Mouse (Mus musculus): ENCODE measurements around the gene Ttpal.

The Ttpal gene

DNA sequence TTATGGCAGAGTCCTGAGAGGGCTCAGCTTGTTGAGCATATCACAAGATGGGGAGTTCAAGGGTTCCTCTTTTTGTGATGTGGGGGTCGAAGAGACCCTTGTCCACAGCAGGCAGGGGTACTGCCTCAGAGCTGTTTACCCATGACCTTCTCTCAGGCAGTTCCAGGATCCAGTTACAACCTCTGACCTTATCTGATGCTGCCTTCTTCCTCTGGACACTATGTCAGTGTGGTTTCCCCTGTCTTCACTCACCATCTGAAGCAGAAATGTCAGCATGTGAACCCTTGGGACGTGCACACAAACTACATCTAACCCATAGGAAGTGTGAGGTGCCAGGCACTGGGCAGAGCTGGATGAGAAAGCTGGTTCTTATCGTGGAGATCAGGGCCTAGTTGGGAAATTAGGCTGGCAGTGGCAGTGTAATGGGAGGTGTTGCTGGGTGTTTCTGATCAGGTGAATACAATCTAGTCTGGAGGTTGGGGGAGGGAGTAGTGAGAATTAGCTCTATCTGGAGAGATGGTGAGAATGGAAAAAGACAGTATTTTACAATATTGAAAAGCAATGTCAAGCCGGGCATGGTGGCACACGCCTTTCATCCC is 58.1 kb downstream of the Ttpal start:
- DNase-seq (ENCODE audit: low spot score in 2 of 2), result no peak

DNA sequence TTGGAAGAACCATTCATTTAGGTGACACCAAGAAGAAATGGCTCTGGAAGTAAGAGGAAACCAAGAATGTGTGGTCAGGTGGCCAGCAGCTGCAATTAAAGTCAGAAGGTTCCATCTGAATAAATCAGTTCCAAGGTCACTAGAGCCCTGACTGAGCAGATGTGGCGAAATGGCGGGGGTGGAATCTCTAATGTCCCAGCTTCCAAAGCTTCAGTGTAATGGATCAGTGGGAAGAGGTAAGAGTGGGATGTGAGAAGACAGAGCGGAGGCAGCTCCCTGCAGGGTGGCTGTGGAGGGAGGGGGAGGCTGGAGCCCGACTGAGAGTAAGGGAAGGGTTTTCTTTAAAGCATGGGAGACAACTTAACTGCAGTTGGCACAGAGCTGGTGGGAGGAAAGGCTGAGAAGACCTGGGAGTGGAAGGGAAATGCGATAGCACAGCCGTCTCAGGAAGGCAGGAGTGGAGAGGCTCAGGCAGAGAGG is 59.3 kb downstream of the Ttpal start:
- DNase-seq (ENCODE audit: low spot score in 2 of 2), result no peak

DNA sequence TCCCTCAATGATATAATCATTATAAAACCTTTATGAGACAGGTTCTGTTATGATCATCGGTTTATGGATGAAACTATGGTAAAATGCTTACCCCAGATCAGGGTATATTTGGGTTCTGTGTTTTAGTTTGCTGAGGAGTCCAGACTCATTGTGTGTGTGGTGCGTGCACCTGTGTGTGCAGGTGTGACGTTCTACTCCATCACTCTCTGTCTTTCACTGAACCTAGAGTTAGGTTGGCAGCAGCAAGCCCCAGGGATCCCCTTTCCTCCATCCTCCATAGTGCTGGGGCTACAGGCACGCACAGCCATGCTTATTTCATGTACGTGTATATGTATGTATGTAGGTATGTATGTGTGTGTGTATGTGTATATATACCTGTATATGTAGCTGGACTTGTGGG is 60.0 kb downstream of the Ttpal start:
- no peak for DNase-seq (ENCODE audit: low spot score in 2 of 2)

DNA sequence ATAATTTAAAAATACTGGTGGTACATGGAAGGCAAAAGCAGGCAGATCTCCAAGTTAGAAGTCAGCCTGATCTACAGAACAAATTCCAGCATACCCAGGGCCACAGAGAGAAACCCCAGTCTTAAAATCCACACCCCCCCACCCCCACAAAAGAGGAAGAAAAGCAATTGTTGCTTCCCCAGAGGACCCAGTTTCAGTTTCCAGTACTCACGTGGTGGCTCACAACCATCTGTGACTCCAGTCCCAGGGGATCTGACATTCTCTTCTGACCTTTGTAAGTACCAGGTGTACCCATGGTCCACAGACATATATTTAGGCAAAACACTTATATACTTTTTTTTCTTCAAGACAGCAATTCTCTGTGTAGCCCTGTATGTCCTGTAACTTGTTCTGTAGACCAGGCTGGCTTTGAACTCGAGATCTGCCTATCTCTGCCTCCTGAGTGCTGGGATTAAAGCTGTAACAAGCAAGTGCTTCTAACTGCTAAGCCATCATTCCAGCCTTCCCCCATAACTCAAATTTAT is 60.6 kb downstream of the Ttpal start:
- DNase-seq (ENCODE audit: low spot score in 2 of 2), result no peak

DNA sequence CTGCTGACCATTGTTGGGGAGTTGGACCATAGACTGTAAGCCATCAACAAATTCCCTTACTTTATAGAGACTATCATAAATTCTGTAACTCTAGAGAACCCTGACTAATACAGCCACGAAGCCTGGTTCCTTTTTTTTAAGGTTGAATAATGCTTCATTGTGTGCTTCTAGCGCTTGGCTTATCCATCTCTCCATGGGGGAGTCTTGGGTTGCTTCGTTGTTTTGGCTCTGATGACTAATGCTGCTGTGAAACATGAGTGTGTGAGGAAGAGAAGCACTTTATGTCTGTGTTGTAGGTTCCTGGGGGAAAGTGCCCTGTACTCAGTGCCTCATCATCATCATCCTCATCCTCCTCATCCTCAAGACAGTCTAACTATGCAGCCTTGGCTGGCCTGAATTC is 61.8 kb downstream of the Ttpal start:
- no peak for DNase-seq (ENCODE audit: low spot score in 2 of 2)

DNA sequence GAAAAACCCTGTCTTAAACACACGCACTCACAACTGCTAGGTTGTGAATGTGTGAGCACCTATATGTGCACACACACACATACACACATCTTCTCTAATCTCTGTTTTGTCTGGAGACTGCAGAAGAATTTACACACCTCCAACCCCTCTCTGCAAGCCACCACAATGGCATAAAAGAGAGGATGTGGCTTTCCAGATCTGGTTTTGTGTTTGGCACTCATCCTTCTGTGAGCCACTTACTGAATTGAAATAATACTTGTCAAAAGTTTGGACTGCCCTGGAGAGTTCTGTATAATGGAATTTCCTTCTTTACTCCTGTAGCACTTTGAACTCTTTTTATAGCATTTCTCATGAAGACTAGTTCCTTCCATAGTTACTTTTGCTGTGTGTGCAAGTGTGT is 64.9 kb downstream of the Ttpal start:
- no peak for DNase-seq (ENCODE audit: low spot score in 2 of 2)

Data from urinary bladder, adult 18-20 months (tissue).